9 mouse cellular contexts compared by ENCODE assay signal in the genomic region with DNA sequence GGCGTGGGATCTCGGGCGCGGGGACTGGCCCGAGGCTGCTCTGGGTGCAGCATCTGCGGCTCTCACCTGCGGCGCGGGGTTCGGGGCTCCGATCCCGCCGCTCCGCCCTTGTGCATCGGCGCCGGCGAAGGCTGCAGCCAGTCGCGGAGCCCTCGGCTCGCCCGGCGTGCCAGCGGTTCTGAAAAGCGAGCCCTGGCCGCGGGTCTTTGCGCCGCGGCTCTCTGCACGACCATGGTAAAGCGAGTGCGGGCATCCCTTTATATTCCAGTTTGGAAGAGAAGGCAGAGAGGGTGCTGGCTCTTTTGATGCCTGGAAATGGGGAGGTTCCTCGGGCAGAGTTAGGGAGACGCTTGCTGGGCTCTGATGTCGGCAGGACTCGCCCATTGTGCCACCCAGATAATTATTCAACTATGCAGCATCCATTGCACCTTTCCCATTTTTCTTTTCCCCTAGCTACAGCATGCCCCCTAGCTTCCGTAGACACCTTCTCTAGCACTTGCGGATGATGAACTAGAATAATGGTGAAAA. TPM values are rescaled to one million over a fixed set of nuclear protein-coding genes. Genes with fewer than 3 reads are reported as not detected.
DNase-seq lines count a peak whose midpoint lies in the region; ATAC-seq and TF ChIP-seq lines count a peak whose summit lies in the region.
"Had no signal": no experiment of that assay in that cellular context is flagged by ENCODE, and none has a peak within 500 bp of the region (broad histone marks: within the 10 kb centered on the region; RNA-seq: fewer than 3 reads in every experiment).

No protein-coding gene starts in this region.

- WGBS in forebrain, embryonic 15.5 days = under 1% methylated on average over 40 of the region's 40 CpGs
- WGBS in hindbrain, embryonic 15.5 days = under 1% methylated on average over 40 of the region's 40 CpGs

- peak overlapping the region; percentile 98 for H3K27ac ChIP-seq in forebrain, embryonic 15.5 days (replicated peaks)
- peak overlapping the region; percentile 99 for H3K27ac ChIP-seq in hindbrain, embryonic 15.5 days (replicated peaks)
- peak overlapping the region; percentile 100 for H3K27ac ChIP-seq in left cerebral cortex, adult 2 months

- H3K36me3 ChIP-seq in forebrain, embryonic 15.5 days = peaks cover 3% of the 10 kb centered on the region; the same call in 1 of the 2 replicates
- H3K36me3 ChIP-seq in hindbrain, embryonic 15.5 days = no peaks in the 10 kb centered on the region

- peak overlapping the region; percentile 49 for H3K4me2 ChIP-seq in forebrain, embryonic 15.5 days (replicated peaks)
- peak overlapping the region; percentile 72 for H3K4me2 ChIP-seq in hindbrain, embryonic 15.5 days

- peak; percentile 55 for TF ChIP-seq CTCF in left cerebral cortex, adult 2 months (IDR thresholded peaks at IDR 0.05)

- peak; percentile 43 for ATAC-seq in cerebellum, adult (ENCODE audit: insufficient number of reproducible peaks, low FRiP score, low TSS enrichment)
- peak; percentile 11 for ATAC-seq in forebrain, embryonic 15.5 days (replicated peaks)
- peak; percentile 16 for ATAC-seq in hindbrain, embryonic 15.5 days (ENCODE audit: low FRiP score, low read depth)
- no peak for ATAC-seq in activated CD4-positive, CD25-positive, alpha-beta regulatory T cell, adult 4 months

- intact Hi-C loops in left cerebral cortex, adult 2 months (cut with DNase I) = loop anchor here (1.0 to 5.0 kb wide), 3 partner anchors 88 to 234 kb away; a partner anchor contains a TSS

- peak overlapping the region; percentile 99 for H3K4me3 ChIP-seq in forebrain, embryonic 15.5 days
- peak overlapping the region; percentile 61 for H3K4me3 ChIP-seq in hindbrain, embryonic 15.5 days
- H3K4me3 ChIP-seq in left cerebral cortex, adult 2 months = peak overlapping the region; percentile 64

- peak; percentile 67 for DNase-seq in NIH3T3 (ENCODE audit: low read depth)
- DNase-seq in left cerebral cortex, adult 2 months (ENCODE audit: extremely low spot score in 1 of 2, low spot score in 2 of 2) = peak; percentile 45 to 49
- DNase-seq in lung, postnatal 4 days = peak; percentile 17 to 34
- DNase-seq in right cerebral cortex, postnatal 14 days = peak; percentile 37

- H3K9ac ChIP-seq in forebrain, embryonic 15.5 days (replicated peaks) = peak overlapping the region; percentile 99
- H3K9ac ChIP-seq in hindbrain, embryonic 15.5 days = peak overlapping the region; percentile 93

- H3K4me1 ChIP-seq in forebrain, embryonic 15.5 days = peaks cover 34% of the 10 kb centered on the region
- H3K4me1 ChIP-seq in hindbrain, embryonic 15.5 days (replicated peaks) = peaks cover 26% of the 10 kb centered on the region

- no peaks in the 10 kb centered on the region for H3K27me3 ChIP-seq in forebrain, embryonic 15.5 days
- no peaks in the 10 kb centered on the region for H3K27me3 ChIP-seq in hindbrain, embryonic 15.5 days

- H3K9me3 ChIP-seq in forebrain, embryonic 15.5 days = no peaks in the 10 kb centered on the region
- H3K9me3 ChIP-seq in hindbrain, embryonic 15.5 days = no peaks in the 10 kb centered on the region

RNA-seq across cellular contexts. Expression of a gene that starts 1.1 kb away (rescaled TPM):
- polyA plus RNA-seq in forebrain, embryonic 15.5 days (2015; fragmentation: Nextera tagmentation; extraction: Ambion mirVana) = 84.7 and 85.8 TPM in 2 replicates
- 101 and 122 TPM in 2 replicates for polyA plus RNA-seq in hindbrain, embryonic 15.5 days (2015; fragmentation: Nextera tagmentation; extraction: Ambion mirVana)
- 100 to 1,000 TPM; 248 to 256 TPM for total RNA-seq in left cerebral cortex, adult 2 months (2021)
- under 1 TPM in 1 of 2 experiments, not detected in 1; 0.29 TPM for polyA plus RNA-seq in activated CD4-positive, CD25-positive, alpha-beta regulatory T cell, adult 4 months (2017; shearing (Covaris generic))
- total RNA-seq: hematopoietic stem cell, adult 5-6 weeks had no signal

RNA-seq across cellular contexts. Expression of a gene that starts 1.2 kb away (rescaled TPM):
- 32.3 and 33.2 TPM in 2 replicates for polyA plus RNA-seq in forebrain, embryonic 15.5 days (2015; fragmentation: Nextera tagmentation; extraction: Ambion mirVana)
- 22.4 and 22.6 TPM in 2 replicates for polyA plus RNA-seq in hindbrain, embryonic 15.5 days (2015; fragmentation: Nextera tagmentation; extraction: Ambion mirVana)
- 10 to 100 TPM; 43.6 to 46.7 TPM for total RNA-seq in left cerebral cortex, adult 2 months (2021)
- 10 to 100 TPM; 62.1 to 66.4 TPM for polyA plus RNA-seq in activated CD4-positive, CD25-positive, alpha-beta regulatory T cell, adult 4 months (2017; shearing (Covaris generic))

Comparison
In these comparisons a context has a peak if more than half of its experiments do, and no peak if none do; other contexts are left out.
1. RNA of a gene that starts 1.1 kb away (polyA plus RNA-seq): 101 to 122 TPM in hindbrain, embryonic 15.5 days and 84.7 to 85.8 TPM in forebrain, embryonic 15.5 days; 0.29 TPM in activated CD4-positive, CD25-positive, alpha-beta regulatory T cell, adult 4 months; every median in the first group is over 10 times any median in the second.
2. Peak in every context shown above with its lines, with median percentiles within 50 percentile points of each other: DNase-seq, H3K27ac ChIP-seq and H3K4me3 ChIP-seq.